Mouse (Mus musculus) layer of hippocampus, adult 9-11 months (tissue): Measurements from ENCODE around the gene Vps37d.
"Not testable (repeated sequence)": the region's sequence is repeated elsewhere in the genome, so short reads cannot be mapped to it uniquely, and the experiment has no call there.

Experiments used
- DNase-seq: peaks from one replicate; pipeline ENCODE4 v3.0.0; 2022

Gene Vps37d

GRCm38 (mm10) chr5:135073349-135074150 lies 4.5 kb downstream of the Vps37d start:
- DNase-seq: no peak

- no peak for DNase-seq
Observed at GRCm38 (mm10) chr5:135072720-135073119, 5.3 kb downstream of the Vps37d start.

DNA sequence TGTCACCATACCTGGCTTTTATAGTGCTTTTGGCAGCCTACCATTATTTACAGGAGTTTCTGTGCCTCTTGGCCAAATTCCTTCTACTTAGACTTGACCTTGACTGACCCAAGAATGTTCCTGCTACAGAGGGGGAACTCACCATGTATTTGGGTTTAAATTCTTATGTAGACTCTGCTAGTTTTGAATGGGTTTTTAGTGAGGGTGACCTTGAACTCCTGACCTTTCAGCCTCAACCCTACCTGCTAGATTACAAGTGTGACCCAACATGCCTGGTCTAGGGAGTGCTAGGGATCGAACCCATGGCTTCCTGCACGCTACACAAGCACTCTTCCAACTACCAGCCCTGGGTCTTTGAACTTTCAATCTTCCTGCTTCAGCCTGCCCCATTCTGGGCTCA lies 6.0 kb downstream of the Vps37d start:
- no peak for DNase-seq

DNA sequence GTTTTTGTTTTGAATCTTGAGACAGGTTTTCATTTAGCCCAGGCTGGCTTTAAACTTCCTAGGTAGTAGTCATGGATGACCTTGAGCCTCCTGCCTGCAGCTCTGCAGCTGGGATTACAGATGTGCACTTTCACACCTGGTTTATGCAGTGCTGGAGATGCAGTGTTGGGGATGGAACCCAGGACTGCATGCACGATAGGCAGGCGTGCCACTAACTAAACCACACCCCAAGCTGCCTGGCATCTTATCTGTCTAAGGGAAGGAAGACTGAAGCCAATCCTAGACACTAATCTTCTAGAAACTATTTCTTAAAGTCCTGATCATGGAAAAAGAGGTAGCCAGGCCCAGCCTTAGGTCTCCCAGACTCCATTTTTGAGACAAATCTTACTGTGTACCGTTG lies 7.6 kb downstream of the Vps37d start:
- DNase-seq: no peak

DNA sequence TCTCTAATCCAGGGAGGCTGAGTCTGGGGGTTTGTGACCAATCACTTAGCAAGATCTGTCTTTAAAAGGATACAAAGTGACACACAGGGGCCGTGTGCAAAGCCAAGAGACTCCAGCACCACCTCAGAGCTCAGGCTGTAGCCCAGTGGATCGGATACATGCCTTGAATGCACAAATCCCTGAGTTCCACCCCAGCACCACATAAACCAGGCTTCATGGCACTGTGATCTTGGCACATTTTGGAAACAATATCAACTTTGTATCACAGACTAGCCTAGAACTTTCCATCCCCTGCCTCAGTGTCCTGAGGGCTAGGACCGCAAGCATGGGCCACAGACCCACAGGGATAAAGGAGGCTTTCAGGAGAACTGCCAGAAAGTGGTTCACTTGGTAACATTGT lies 12.1 kb downstream of the Vps37d start:
- no peak for DNase-seq

DNA sequence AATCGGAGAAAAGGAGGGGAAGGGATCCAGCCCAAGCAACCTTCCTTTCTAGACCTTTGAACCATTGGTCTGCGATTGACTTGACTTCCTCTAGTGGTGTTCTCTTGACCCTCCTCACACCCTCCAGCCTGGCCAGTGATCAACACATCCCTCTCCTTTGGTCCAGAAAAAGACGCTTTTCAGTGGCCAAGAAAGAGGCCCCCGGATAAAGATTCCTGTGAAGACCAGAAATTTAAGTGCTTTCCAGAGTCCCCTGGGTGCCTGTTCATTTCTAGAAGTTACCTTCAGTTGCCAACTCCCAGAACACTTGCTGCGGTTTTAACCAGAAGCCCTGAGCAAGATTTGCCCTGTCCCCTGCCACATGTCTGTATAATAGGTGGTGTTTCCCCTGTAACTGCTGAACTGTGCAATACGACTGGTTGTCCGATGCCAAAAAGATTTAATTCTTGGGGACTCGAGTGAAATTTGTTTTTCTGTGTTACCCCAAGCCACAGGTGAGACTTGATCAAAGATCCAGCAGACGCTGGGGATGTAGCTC lies 13.1 kb downstream of the Vps37d start, which contains the start of gene Bud23:
TSS of gene Bud23 (minus strand) at position 51 of the 538 bp plus-strand sequence.
- DNase-seq: not testable (repeated sequence)

DNA sequence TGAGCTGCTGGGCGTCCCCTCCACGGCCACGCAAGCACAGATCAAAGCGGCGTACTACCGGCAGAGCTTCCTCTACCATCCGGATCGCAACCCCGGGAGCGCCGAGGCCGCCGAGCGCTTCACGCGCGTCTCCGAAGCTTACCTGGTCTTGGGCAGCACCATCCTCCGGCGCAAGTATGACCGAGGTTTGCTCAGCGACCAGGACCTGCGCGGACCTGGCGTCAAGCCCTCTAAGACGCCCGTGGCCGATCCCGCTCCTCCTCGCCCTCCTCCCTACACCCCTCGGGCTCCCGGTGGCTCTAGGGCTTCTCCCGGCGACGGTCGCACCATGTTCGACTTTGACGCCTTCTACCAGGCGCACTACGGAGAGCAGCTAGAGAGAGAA lies 13.7 kb downstream of the Vps37d start:
- DNase-seq: no peak

- DNase-seq: peak; percentile 97
Observed at GRCm38 (mm10) chr5:135063629-135064381, 14.3 kb downstream of the Vps37d start, which contains the start of gene Dnajc30. Gene Dnajc30, plus strand, starts transcription at chr5:135064202.

GRCm38 (mm10) chr5:135053356-135053755 lies 24.7 kb downstream of the Vps37d start:
- no peak for DNase-seq

GRCm38 (mm10) chr5:135049268-135049667 lies 28.8 kb downstream of the Vps37d start:
- not testable (repeated sequence) for DNase-seq

DNA sequence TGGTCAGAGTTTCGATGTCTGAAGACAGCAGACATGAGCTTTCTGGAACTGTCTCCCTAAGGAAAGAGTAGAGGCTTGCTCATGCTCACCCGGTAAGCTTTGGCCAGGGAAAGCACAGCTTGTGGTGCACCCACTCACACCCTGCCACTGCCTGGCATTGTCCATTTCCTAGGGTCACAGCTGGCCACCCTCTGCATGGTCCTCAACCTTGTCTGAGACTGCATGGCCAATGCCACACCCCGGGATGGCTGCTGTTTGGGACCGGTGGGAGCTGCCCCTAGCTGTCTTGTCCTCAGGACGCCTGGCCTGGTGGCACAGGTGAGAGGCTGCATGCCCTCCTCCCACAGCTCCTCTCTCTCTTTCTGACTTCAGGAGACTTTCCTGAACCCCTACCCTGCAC lies 29.5 kb downstream of the Vps37d start:
- no peak for DNase-seq

DNA sequence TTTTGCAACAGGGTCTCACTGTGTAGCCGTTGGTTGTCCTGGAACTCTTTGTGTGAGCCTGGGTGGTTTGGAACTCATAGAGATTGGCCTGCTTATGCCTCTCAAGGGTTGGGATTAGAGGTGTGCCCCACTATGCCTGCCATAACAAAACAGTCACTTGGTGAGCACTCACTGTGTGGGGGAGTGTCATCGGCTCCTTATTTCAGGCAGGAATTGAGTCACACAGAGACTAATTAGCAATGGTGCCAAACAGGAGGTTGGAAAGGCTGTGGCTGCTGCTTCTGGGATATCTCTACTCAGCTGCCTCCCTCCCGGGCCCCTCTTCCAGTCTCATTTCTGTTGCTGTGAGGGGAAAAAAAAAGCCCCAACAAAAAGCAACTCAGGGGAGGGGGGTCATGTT lies 33.5 kb downstream of the Vps37d start:
- no peak for DNase-seq

- no peak for DNase-seq
Observed at GRCm38 (mm10) chr5:135042105-135042788, 35.8 kb downstream of the Vps37d start.

GRCm38 (mm10) chr5:135040777-135041176 lies 37.3 kb downstream of the Vps37d start:
- no peak for DNase-seq

GRCm38 (mm10) chr5:135040059-135040458 lies 38.0 kb downstream of the Vps37d start:
- no peak for DNase-seq

DNA sequence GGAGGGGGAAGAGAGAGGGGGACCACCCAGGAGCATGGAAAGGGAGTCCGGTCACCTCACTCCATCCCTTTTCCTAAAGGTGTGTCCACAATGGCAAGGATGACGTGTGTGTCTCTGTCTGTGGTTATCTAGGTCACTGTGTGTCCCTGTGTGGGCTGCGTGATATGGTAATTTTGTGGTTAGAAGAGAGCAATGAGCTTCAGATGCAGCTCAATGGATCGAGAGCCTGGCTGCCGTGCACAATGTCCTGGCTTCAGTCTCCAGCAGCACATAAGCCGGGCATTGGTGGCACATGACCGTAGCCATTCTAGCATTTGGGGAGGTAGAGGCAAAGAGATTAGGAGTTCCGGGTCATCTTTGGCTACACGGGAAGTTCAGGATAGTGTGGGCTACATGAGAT lies 38.5 kb downstream of the Vps37d start:
- no peak for DNase-seq

- no peak for DNase-seq
Observed at GRCm38 (mm10) chr5:135037946-135038345, 40.1 kb downstream of the Vps37d start.

DNA sequence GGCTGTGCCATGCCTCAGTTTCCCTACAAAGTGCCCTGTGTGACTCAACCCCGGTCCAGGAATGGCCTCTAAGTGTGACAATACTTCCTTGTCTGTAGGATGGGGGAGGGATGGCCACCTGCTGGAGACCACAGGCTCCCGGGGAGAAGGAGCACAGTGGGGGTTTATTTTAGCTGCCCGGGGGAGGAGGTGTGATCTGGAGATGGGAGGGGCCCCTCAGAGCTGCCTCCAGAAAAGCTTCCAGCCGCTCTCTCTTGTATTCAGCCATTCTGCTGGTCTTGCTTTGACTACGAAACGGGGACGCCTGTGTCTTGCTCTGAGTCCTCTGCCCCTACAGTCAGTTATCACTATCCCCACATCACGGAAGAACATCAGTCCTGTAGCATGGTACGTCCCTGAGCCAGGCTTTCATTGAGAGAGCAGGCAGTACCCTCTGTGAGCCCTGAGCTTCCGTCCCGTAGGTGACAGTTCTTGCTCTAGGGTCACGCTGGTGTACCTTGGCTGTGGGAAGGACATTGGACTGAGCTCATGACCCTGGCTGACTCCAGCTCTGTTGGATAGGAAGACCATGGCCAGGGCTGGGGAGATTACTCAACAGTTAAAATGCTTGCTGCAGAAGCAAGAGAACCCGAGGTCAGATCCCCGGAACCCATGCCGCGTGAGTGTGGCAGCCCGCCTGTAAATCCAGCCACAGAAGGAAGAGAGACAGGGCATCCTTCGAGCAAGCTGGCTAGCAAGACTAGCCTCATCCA lies 42.3 kb downstream of the Vps37d start:
- DNase-seq: no peak

DNA sequence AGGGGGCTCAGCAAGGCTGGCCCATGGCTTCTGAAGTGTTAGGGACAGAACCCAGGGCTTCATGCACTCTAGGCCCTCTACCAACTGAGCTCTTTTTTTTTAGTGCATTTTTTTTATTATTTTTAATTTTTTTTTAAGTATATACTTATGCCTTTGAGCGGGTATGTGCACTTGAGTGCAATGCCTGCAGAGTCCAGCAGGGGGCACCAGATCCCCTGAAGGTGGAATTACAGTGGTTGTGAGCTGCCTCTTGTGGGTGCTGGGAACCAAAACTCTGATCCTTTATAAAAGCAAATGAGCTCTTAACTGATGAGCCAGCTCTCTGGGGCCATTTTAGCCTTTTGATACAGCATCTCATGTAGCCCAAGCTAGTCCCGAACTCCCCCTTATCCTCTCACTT lies 43.5 kb downstream of the Vps37d start:
- no peak for DNase-seq

DNA sequence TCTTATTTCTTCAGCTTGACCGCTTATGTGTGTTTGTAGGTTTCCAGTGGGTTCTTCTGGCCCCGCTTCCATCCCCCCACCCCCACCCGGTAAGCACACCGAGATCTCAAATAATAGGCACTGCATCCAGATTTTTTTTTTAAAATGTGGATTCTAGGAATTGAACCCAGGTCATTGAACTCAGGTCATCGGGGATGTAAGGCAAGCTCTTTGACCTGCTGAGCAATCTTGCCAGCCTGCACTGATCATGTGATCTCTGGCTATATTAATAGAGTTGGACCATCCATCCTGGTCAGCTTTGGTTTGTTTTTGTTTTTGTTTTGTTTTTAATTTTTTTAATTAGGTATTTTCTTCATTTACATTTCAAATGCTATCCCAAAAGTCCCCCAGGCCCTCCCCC lies 45.5 kb downstream of the Vps37d start:
- no peak for DNase-seq

GRCm38 (mm10) chr5:135029007-135029854 lies 48.8 kb downstream of the Vps37d start:
- DNase-seq: peak; percentile 71

DNA sequence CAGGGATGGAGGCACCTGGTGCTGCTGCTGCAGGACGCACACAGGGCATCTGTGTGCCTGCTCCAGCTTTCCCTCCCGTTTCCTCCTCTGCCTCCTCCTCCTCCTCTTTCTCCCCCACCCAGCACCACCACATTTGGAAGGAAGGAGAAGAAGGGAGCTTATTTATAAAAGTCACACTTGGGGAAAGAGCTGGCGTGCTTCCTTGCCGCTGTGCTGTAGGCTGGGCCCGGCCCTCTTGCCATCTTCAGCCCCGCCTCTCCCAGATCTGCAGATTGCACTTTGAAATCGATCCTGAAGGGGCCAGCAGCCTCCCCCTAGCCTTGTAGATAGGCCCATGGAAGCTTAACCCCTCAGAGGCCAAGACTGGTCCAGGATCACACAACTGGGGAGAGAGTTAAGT lies 52.2 kb downstream of the Vps37d start:
- DNase-seq: peak; percentile 48
